Comparison of ENCODE assay signal across 10 mouse cellular contexts in genomic region chr5:123603496-123603895, GRCm38 (mm10). TPM values are rescaled to one million over a fixed set of nuclear protein-coding genes. Genes with fewer than 3 reads are reported as not detected.
A peak's percentile ranks its signal among the peaks of the same experiment; 100 is the strongest.
DNase-seq lines count a peak whose midpoint lies in the region; ATAC-seq and TF ChIP-seq lines count a peak whose summit lies in the region.
"Had no signal": no experiment of that assay in that cellular context is flagged by ENCODE, and none has a peak within 500 bp of the region (broad histone marks: within the 10 kb centered on the region; RNA-seq: fewer than 3 reads in every experiment).

No protein-coding gene starts in this region.

- peak overlapping the region; percentile 38 for H3K4me3 ChIP-seq in gastrocnemius, adult 2 months
- no peak overlapping the region for H3K4me3 ChIP-seq in kidney, postnatal 0 days (replicated peaks; ENCODE audit: low read depth, low read length)
- H3K4me3 ChIP-seq: erythroblast, embryonic 14.5 days; liver, embryonic 13.5 days had no signal

- H3K9me3 ChIP-seq in kidney, postnatal 0 days (replicated peaks; ENCODE audit: low read length) = no peaks in the 10 kb centered on the region
- H3K9me3 ChIP-seq: liver, embryonic 13.5 days had no signal

- DNase-seq in gastrocnemius, adult 2 months = no peak
- no peak for DNase-seq in gastrocnemius, postnatal 25 days
- DNase-seq in right cerebral cortex, adult 2 months (ENCODE audit: low spot score in 2 of 2) = peak; percentile 71 to 76
- no peak for DNase-seq in right cerebral cortex, postnatal 14 days
- DNase-seq in kidney, postnatal 0 days (ENCODE audit: low spot score) = peak; percentile 67
- peak; percentile 68 to 86 for DNase-seq in right cerebral cortex, postnatal 10 days (ENCODE audit: low spot score in 2 of 2)
- no peak for DNase-seq in urinary bladder, postnatal 10 days (ENCODE audit: low spot score)
- no peak for DNase-seq in gastrocnemius, postnatal 14 days
- DNase-seq: liver, embryonic 13.5 days had no signal

- 0 out of 2 replicates have a peak, but pooled peaks cover 13% of the 10 kb centered on the region for H3K36me3 ChIP-seq in kidney, postnatal 0 days (ENCODE audit: insufficient read depth, low read length)

- H3K4me1 ChIP-seq in kidney, postnatal 0 days (replicated peaks; ENCODE audit: insufficient read depth, low read length) = 0 out of 2 replicates have a peak, but pooled peaks cover 4% of the 10 kb centered on the region

- H3K9ac ChIP-seq in kidney, postnatal 0 days (ENCODE audit: low read depth, low read length) = no peak overlapping the region
- H3K9ac ChIP-seq: liver, embryonic 13.5 days had no signal

- 0 out of 2 replicates have a peak overlapping the region, but pooled peaks have one; percentile 1 for H3K27ac ChIP-seq in gastrocnemius, adult 2 months
- no peak overlapping the region for H3K27ac ChIP-seq in kidney, postnatal 0 days
- H3K27ac ChIP-seq: liver, embryonic 13.5 days had no signal

- H3K27me3 ChIP-seq in kidney, postnatal 0 days (ENCODE audit: insufficient read depth, low read length) = no peaks in the 10 kb centered on the region
- H3K27me3 ChIP-seq: liver, embryonic 13.5 days had no signal

- intact Hi-C loops in gastrocnemius, adult 2 months (cut with DNase I) = no loop called here
- intact Hi-C loops in gastrocnemius, postnatal 14 days (cut with DNase I; ENCODE audit: low total_unique reads) = no loop called here

- WGBS in kidney, postnatal 0 days = 35% methylated on average over 11 of the region's 11 CpGs

- ATAC-seq in kidney, postnatal 0 days (replicated peaks; ENCODE audit: low FRiP score, low read depth) = no peak

- no peak for TF ChIP-seq CTCF in gastrocnemius, adult 2 months (IDR thresholded peaks at IDR 0.05)
- TF ChIP-seq CTCF in kidney, postnatal 0 days (IDR thresholded peaks at IDR 0.05; ENCODE audit: low read depth) = no peak

- no peak overlapping the region for H3K4me2 ChIP-seq in kidney, postnatal 0 days (ENCODE audit: low read length)
- H3K4me2 ChIP-seq: liver, embryonic 13.5 days had no signal

RNA-seq across cellular contexts. Expression of gene Vps33a, which starts 30.7 kb away (rescaled TPM):
- total RNA-seq in gastrocnemius, adult 2 months (2021) = 10 to 100 TPM; 34.0 to 36.7 TPM
- 10 to 100 TPM; 22.2 to 28.3 TPM for total RNA-seq in gastrocnemius, postnatal 25 days (2021)
- 23.4 and 25.0 TPM in 2 replicates for polyA plus RNA-seq in kidney, postnatal 0 days (2015; fragmentation: Nextera tagmentation; extraction: Ambion mirVana)
- 10 to 100 TPM; 23.0 to 25.4 TPM for total RNA-seq in gastrocnemius, postnatal 14 days (2021)

Comparison
In these comparisons a context has a peak if more than half of its experiments do, and no peak if none do; other contexts are left out.
1. DNase-seq: peak in right cerebral cortex, adult 2 months (2 of 2), kidney, postnatal 0 days (single experiment) and right cerebral cortex, postnatal 10 days (2 of 2); none in gastrocnemius, adult 2 months (single experiment), gastrocnemius, postnatal 25 days (single experiment), right cerebral cortex, postnatal 14 days (single experiment), urinary bladder, postnatal 10 days (single experiment) and gastrocnemius, postnatal 14 days (single experiment).